Mouse (Mus musculus): ENCODE data around the gene Cers1. TPM values are rescaled to one million over a fixed set of nuclear protein-coding genes. Genes with fewer than 3 reads are reported as not detected.

Cers1 gene
- polyA plus RNA-seq (2014; fragmentation: Illumina TruSeq; extraction: RNeasy Lipid Tissue Mini Kit (QIAGEN cat#74804); ENCODE audit: insufficient read depth, low read depth, low replicate concordance) = 0.44 TPM

DNA sequence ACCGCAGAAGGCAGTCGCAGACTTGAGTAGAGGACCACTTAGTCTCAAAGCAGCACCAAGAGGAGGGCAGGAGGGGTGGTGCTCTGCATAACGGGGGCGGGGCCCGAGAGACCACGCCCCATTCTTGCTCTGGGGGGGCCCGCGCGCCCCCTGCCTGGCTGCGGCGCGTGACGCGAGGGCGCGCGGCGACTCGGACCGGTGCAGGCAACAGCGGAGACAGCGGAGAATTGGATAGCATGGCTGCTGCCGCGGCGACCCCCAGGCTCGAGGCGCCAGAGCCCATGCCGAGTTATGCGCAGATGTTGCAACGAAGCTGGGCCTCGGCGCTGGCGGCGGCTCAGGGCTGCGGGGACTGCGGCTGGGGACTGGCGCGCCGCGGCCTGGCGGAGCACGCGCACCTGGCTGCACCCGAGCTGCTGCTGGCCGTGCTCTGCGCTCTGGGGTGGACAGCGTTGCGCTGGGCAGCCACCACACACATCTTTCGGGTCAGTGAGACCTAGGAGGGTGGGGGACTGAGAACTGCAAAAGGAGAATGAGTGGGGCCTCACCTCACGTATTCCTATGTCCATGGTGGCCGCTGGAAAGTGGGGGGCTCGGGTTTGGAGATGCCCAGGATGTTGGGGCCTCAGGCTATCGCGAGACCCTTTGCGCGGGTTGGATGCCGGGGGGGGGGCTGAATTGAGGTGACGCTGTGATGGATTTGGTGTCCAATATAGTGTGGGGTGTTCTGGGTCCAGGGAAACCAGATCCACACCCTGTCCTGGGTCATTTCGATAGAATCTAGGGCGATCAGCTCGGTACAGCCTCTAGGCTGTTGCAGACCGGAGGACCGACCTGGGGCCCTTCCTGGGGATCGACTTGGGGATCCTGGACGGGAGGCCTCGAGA, at the start of gene Cers1:
Gene Cers1, plus strand, starts transcription at position 152 of the 887 bp plus-strand sequence.

DNA sequence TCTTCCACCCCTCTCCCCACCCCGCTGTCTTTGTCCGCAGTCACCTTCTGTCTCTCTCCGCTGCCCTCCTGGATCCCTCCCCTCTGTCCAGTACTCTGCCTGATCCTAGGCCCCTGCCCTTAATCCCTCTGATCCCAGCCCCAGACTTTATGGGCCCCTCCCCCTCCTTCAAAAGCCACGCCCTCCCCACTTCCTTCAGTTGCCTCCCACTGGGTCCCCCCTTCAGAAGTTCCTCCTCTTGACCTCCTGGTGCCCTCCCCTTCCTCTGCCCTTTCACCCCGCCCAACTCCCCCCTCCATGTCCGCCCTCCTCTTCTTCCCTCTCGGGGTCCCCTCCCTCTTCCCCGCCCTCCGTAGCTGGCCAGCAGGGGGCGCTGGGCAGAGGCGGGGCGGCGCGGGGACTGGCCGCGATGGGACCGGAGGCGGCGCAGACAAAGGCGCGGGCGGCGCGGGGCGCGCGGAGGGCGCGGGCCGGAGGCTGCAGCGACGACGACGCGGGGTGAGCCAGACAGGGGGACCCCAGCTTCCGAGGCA, 32.9 kb upstream of the Cers1 start, which contains the start of gene Homer3:
Gene Homer3, plus strand, starts transcription at position 225 of the 533 bp plus-strand sequence.

DNA sequence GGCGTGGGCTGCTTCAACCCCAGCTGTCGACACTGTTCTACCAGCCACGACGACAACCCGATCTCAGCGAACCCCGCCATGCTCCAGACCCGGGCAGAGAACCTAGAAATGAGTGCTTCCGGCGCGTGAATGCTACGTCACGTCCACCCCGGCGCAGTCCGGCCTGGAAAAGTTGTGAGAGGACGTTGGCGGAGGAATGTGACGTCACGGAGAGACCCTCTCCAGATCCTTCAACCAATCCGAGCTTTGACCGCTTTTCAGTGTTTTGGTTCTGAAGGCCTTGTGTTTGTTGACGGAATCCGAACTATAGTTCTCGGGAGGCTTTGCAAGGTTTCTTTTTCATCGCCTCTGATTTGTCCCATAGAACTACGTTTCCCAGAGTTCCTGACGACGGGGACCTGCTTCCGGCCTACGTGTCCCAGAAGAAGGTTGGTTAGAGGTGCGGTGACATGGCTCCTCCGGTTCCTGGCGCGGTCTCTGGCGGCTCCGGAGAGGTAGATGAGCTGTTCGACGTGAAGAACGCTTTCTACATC, 13.2 kb upstream of the Cers1 start, which contains the start of the genes Ddx49 and Cope:
Gene Ddx49, minus strand, starts transcription at position 132 of the 533 bp plus-strand sequence.
Gene Cope, plus strand, starts transcription at position 161 of the 533 bp plus-strand sequence.

DNA sequence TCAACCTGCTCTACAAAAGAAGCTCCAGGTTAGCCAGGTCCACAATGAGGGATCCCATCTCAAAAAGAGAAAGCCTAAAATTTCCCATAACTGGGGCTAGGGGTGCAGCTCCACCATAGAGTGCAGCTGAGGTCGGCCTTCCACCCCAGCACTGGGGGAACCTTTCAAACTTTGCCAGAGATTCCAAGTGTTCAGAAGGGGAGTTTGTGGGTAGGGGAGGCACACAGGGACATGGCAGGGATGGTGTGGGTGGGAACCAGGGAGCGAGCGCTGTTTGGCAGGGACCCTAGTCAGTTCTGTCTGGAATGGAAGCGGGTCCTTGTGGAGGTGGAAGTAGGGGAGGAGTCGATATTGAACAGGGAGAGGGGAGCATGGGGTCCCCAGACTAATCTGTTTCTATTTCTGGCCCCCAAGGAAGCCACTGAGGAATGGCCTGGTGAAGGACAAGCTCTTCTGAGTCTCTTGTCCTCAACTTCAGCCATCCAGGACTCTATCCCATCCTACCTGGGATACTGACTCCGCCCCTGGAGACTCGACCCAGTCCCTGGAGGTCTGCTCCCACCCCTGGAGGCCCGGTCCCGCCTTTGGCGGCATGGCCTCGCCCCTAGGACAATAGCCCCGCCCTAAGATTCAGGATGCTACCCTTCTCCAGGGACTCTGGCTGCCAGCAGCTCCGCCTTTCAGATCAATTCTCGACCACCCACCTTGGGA, 13.7 kb downstream of the Cers1 start, which contains the start of gene Gdf1:
Gene Gdf1, plus strand, starts transcription at position 694 of the 711 bp plus-strand sequence.

DNA sequence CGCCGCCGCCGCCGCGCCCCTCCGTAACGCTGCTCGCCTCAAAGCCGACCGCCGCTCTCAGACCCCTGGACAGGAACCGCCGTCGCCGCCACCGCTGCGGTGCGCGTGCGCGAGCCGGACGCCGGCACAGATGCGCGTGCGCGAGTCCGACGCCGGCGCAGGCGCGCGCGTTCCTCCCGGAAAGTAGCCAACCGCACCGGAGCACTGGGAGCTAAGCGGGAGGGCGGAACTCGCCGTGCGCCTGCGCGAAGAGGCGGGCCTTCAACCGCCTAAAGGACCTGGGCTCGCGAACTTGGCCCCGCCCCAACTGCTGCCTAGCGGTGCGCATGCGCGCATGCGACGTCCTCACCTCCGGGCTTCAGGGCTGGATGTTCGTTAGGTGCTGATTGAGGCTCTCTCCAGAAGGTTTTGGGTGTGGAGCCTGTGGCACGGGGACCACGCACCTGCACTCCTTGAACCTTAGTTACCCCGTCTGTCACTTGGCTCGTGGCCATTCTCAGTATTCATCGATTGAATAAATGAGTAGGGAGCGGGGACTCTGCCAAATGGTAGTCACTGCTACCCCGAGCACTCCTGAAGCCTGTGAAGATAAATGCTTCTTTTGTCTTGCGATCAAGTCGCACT, 37.7 kb downstream of the Cers1 start, which contains the start of gene Upf1:
Gene Upf1, minus strand, starts transcription at position 85 of the 624 bp plus-strand sequence.

DNA sequence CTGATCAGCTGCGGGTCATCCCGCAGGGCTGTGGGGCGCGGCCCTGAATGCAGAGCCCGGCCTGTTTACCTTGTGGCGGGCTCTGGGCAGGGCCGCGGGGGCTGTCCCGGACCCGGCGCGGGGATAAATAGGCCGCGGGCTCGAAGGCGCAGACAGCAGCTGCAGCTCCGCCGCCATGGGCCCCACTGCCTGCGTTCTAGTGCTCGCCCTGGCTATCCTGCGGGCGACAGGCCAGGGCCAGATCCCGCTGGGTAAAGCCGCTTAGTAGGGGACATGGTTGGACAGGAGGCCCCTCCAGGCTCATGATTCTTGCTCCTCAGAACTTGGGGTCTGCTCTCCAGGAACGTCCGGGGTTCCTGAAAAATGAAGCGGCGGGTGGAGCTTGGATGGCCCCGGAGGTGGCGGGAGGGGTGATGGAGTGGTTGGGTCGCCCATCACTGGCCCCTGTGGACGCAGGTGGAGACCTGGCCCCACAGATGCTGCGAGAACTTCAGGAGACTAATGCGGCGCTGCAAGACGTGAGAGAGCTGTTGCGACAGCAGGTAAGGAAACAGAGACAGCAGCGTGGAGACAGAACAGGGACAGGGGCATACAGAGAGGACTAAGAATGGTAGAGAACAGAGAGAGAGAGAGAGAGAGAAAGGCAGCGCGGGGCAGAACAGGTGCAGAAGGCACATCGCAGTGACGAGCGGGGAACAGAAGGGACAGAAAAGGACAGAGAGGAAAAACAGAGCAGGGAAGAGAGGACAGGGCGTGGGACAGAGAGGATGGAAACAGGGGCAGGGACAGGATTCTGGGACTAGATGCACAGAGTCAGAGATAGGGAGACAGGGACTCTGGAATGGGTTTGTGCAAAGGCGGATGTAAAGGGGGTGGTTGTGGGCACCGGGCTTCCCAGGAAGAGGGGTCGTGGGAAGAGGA, 58.1 kb downstream of the Cers1 start, which contains the start of gene Comp:
Gene Comp, plus strand, starts transcription at position 162 of the 921 bp plus-strand sequence.

Other genes starting within 250 kb of the Cers1 start
- gene Tm6sf2, start 242.9 kb upstream of the Cers1 start, polyA plus RNA-seq (2014; fragmentation: Illumina TruSeq; extraction: RNeasy Lipid Tissue Mini Kit (QIAGEN cat#74804); ENCODE audit: insufficient read depth, low read depth, low replicate concordance) = 1.8 TPM
- not detected for gene Hapln4, start 232.3 kb upstream of the Cers1 start, polyA plus RNA-seq (2014; fragmentation: Illumina TruSeq; extraction: RNeasy Lipid Tissue Mini Kit (QIAGEN cat#74804); ENCODE audit: insufficient read depth, low read depth, low replicate concordance)
- not detected for gene Ncan, start 194.9 kb upstream of the Cers1 start, polyA plus RNA-seq (2014; fragmentation: Illumina TruSeq; extraction: RNeasy Lipid Tissue Mini Kit (QIAGEN cat#74804); ENCODE audit: insufficient read depth, low read depth, low replicate concordance)
- gene Nr2c2ap, start 184.4 kb upstream of the Cers1 start, polyA plus RNA-seq (2014; fragmentation: Illumina TruSeq; extraction: RNeasy Lipid Tissue Mini Kit (QIAGEN cat#74804); ENCODE audit: insufficient read depth, low read depth, low replicate concordance) = 20.7 TPM
- 15.4 TPM for gene Rfxank, start 176.6 kb upstream of the Cers1 start, polyA plus RNA-seq (2014; fragmentation: Illumina TruSeq; extraction: RNeasy Lipid Tissue Mini Kit (QIAGEN cat#74804); ENCODE audit: insufficient read depth, low read depth, low replicate concordance)
- 30.0 TPM for gene Borcs8, start 176.3 kb upstream of the Cers1 start, polyA plus RNA-seq (2014; fragmentation: Illumina TruSeq; extraction: RNeasy Lipid Tissue Mini Kit (QIAGEN cat#74804); ENCODE audit: insufficient read depth, low read depth, low replicate concordance)
- gene Mef2b, start 176.1 kb upstream of the Cers1 start, polyA plus RNA-seq (2014; fragmentation: Illumina TruSeq; extraction: RNeasy Lipid Tissue Mini Kit (QIAGEN cat#74804); ENCODE audit: insufficient read depth, low read depth, low replicate concordance) = 0.18 TPM
- gene Tmem161a, start 143.4 kb upstream of the Cers1 start, polyA plus RNA-seq (2014; fragmentation: Illumina TruSeq; extraction: RNeasy Lipid Tissue Mini Kit (QIAGEN cat#74804); ENCODE audit: insufficient read depth, low read depth, low replicate concordance) = 27.7 TPM
- gene Slc25a42, start 103.5 kb upstream of the Cers1 start, polyA plus RNA-seq (2014; fragmentation: Illumina TruSeq; extraction: RNeasy Lipid Tissue Mini Kit (QIAGEN cat#74804); ENCODE audit: insufficient read depth, low read depth, low replicate concordance) = 5.3 TPM
- 14.4 TPM for gene Sugp2, start 81.5 kb upstream of the Cers1 start, polyA plus RNA-seq (2014; fragmentation: Illumina TruSeq; extraction: RNeasy Lipid Tissue Mini Kit (QIAGEN cat#74804); ENCODE audit: insufficient read depth, low read depth, low replicate concordance)
- 8.7 TPM for gene Armc6, start 81.3 kb upstream of the Cers1 start, polyA plus RNA-seq (2014; fragmentation: Illumina TruSeq; extraction: RNeasy Lipid Tissue Mini Kit (QIAGEN cat#74804); ENCODE audit: insufficient read depth, low read depth, low replicate concordance)
- gene Homer3, start 32.9 kb upstream of the Cers1 start, polyA plus RNA-seq (2014; fragmentation: Illumina TruSeq; extraction: RNeasy Lipid Tissue Mini Kit (QIAGEN cat#74804); ENCODE audit: insufficient read depth, low read depth, low replicate concordance) = 25.3 TPM
- 24.8 TPM for gene Ddx49, start 13.3 kb upstream of the Cers1 start, polyA plus RNA-seq (2014; fragmentation: Illumina TruSeq; extraction: RNeasy Lipid Tissue Mini Kit (QIAGEN cat#74804); ENCODE audit: insufficient read depth, low read depth, low replicate concordance)
- 129 TPM for gene Cope, start 13.3 kb upstream of the Cers1 start, polyA plus RNA-seq (2014; fragmentation: Illumina TruSeq; extraction: RNeasy Lipid Tissue Mini Kit (QIAGEN cat#74804); ENCODE audit: insufficient read depth, low read depth, low replicate concordance)
- gene Gdf1, start 14.0 kb downstream of the Cers1 start, polyA plus RNA-seq (2014; fragmentation: Illumina TruSeq; extraction: RNeasy Lipid Tissue Mini Kit (QIAGEN cat#74804); ENCODE audit: insufficient read depth, low read depth, low replicate concordance) = 0.28 TPM
- 14.7 TPM for gene Upf1, start 37.5 kb downstream of the Cers1 start, polyA plus RNA-seq (2014; fragmentation: Illumina TruSeq; extraction: RNeasy Lipid Tissue Mini Kit (QIAGEN cat#74804); ENCODE audit: insufficient read depth, low read depth, low replicate concordance)
- 0.21 TPM for gene Comp, start 57.8 kb downstream of the Cers1 start, polyA plus RNA-seq (2014; fragmentation: Illumina TruSeq; extraction: RNeasy Lipid Tissue Mini Kit (QIAGEN cat#74804); ENCODE audit: insufficient read depth, low read depth, low replicate concordance)
- gene Crtc1, start 123.8 kb downstream of the Cers1 start, polyA plus RNA-seq (2014; fragmentation: Illumina TruSeq; extraction: RNeasy Lipid Tissue Mini Kit (QIAGEN cat#74804); ENCODE audit: insufficient read depth, low read depth, low replicate concordance) = 3.0 TPM
- 10.1 TPM for gene Klhl26, start 161.2 kb downstream of the Cers1 start, polyA plus RNA-seq (2014; fragmentation: Illumina TruSeq; extraction: RNeasy Lipid Tissue Mini Kit (QIAGEN cat#74804); ENCODE audit: insufficient read depth, low read depth, low replicate concordance)
- 7.8 TPM for gene Tmem59l, start 171.6 kb downstream of the Cers1 start, polyA plus RNA-seq (2014; fragmentation: Illumina TruSeq; extraction: RNeasy Lipid Tissue Mini Kit (QIAGEN cat#74804); ENCODE audit: insufficient read depth, low read depth, low replicate concordance)
- gene Crlf1, start 177.4 kb downstream of the Cers1 start, polyA plus RNA-seq (2014; fragmentation: Illumina TruSeq; extraction: RNeasy Lipid Tissue Mini Kit (QIAGEN cat#74804); ENCODE audit: insufficient read depth, low read depth, low replicate concordance) = 13.8 TPM
- gene Rex1bd, start 191.0 kb downstream of the Cers1 start, polyA plus RNA-seq (2014; fragmentation: Illumina TruSeq; extraction: RNeasy Lipid Tissue Mini Kit (QIAGEN cat#74804); ENCODE audit: insufficient read depth, low read depth, low replicate concordance) = 98.1 TPM
- 1,654 TPM for gene Uba52, start 195.0 kb downstream of the Cers1 start, polyA plus RNA-seq (2014; fragmentation: Illumina TruSeq; extraction: RNeasy Lipid Tissue Mini Kit (QIAGEN cat#74804); ENCODE audit: insufficient read depth, low read depth, low replicate concordance)
- gene Fkbp8, start 211.9 kb downstream of the Cers1 start, polyA plus RNA-seq (2014; fragmentation: Illumina TruSeq; extraction: RNeasy Lipid Tissue Mini Kit (QIAGEN cat#74804); ENCODE audit: insufficient read depth, low read depth, low replicate concordance) = 190 TPM
- 48.0 TPM for gene Kxd1, start 212.2 kb downstream of the Cers1 start, polyA plus RNA-seq (2014; fragmentation: Illumina TruSeq; extraction: RNeasy Lipid Tissue Mini Kit (QIAGEN cat#74804); ENCODE audit: insufficient read depth, low read depth, low replicate concordance)
- 9.7 TPM for gene Ell, start 223.7 kb downstream of the Cers1 start, polyA plus RNA-seq (2014; fragmentation: Illumina TruSeq; extraction: RNeasy Lipid Tissue Mini Kit (QIAGEN cat#74804); ENCODE audit: insufficient read depth, low read depth, low replicate concordance)